Mouse (Mus musculus): ENCODE data around the gene Aifm2. TPM values are rescaled to one million over a fixed set of nuclear protein-coding genes. Genes with fewer than 3 reads are reported as not detected.
A peak's percentile ranks its signal among the peaks of the same experiment; 100 is the strongest.

The Aifm2 gene
- 13.1 and 23.0 TPM in 2 replicates for polyA plus RNA-seq (2016; fragmentation: Nextera tagmentation; extraction: Ambion mirVana)

DNA sequence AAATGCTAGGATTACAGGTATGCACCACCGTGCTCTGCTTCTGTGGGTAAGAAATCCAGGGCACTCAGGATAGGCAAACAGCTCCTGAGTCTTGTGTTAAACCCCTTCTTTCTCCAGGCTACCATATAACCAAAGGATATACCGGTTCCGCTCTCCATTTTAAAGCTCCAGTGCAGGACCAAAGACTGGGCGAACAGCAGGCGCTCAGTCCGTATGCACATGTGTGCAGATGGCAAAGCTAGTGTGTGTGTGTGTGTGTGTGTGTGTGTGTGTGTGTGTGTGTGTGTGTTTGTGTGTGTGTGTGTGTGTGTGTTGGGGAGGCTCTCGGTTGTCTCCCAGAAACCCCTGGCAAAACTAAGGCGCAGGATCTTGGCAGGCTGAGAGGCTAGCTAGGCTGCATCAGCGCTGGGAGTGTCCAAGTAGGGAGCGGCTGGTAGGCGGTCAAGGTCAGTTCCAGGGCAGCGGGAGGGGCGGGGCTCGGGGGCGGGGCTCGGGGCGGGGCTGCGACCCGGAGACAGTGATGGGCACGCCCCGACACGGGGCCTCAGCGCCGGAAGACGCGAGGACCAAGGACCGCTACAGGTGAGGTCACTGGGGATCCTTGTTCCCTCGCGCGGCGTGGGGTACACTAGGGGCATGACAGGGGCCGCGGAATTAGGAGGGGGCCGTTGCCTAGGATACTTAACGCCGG, at the start of gene Aifm2:
Gene Aifm2 (plus strand): TSS at position 493 of the 691 bp plus-strand sequence.
- Histone ChIP-seq H3K36me3 (0 out of 2 replicates have a peak, but pooled peaks cover 3% of the 10 kb centered on the region), H3K27me3 (ENCODE audit: insufficient read depth, poor library complexity, severe bottlenecking) (peaks cover 30% of the 10 kb centered on the region), H3K9me3 (no peaks in the 10 kb centered on the region), H3K27ac (peak within 1 kb of the TSS; percentile 88), H3K4me1 (peaks cover 21% of the 10 kb centered on the region), H3K4me3 (peak within 1 kb of the TSS; percentile 81)
- DNase-seq (ENCODE audit: low spot score) = peak; percentile 94
- 13% methylated on average over 36 of the region's 36 CpGs for WGBS

- no peaks in the 10 kb centered on the region for H3K27me3 ChIP-seq (ENCODE audit: insufficient read depth, poor library complexity, severe bottlenecking)
- no peak overlapping the region for H3K27ac ChIP-seq
- no peak overlapping the region for H3K4me3 ChIP-seq
- H3K4me1 ChIP-seq = no peaks in the 10 kb centered on the region
- H3K36me3 ChIP-seq = peaks cover 89% of the 10 kb centered on the region
- 80% methylated on average over 3 of the region's 3 CpGs for WGBS
- no peaks in the 10 kb centered on the region for H3K9me3 ChIP-seq
- no peak for DNase-seq (ENCODE audit: low spot score)
Observed at GRCm38 (mm10) chr10:61665651-61666050, 49.4 kb upstream of the Aifm2 start.

- H3K9me3 ChIP-seq = no peaks in the 10 kb centered on the region
- H3K27me3 ChIP-seq (ENCODE audit: insufficient read depth, poor library complexity, severe bottlenecking) = no peaks in the 10 kb centered on the region
- WGBS = 92% methylated on average over 7 of the region's 7 CpGs
- no peaks in the 10 kb centered on the region for H3K4me1 ChIP-seq
- no peak for DNase-seq (ENCODE audit: low spot score)
- no peak overlapping the region for H3K27ac ChIP-seq
- H3K4me3 ChIP-seq = no peak overlapping the region
- peaks cover 86% of the 10 kb centered on the region for H3K36me3 ChIP-seq
Observed at GRCm38 (mm10) chr10:61669289-61669688, 45.8 kb upstream of the Aifm2 start.

DNA sequence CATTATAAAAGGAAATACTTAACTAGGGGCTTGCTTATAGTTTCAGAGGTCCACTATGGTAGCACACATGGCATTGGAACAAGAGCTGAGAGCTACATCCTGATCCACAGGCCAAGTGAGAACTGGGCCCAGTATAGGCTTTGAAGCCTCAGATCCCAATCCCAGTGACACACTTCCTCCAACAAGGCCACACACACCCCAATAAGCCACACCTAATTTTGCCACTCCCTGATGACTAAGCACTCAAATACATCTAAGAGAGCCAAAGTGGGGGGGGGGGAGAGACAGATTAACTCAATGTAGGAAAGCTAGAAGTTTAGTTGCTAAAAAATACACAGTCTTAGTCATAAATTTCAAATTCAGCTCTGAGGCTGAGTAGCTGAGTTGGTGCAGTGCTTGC, 45.2 kb upstream of the Aifm2 start:
- no peaks in the 10 kb centered on the region for H3K27me3 ChIP-seq (ENCODE audit: insufficient read depth, poor library complexity, severe bottlenecking)
- DNase-seq (ENCODE audit: low spot score) = no peak
- no peak overlapping the region for H3K27ac ChIP-seq
- no peaks in the 10 kb centered on the region for H3K4me1 ChIP-seq
- no peak overlapping the region for H3K4me3 ChIP-seq
- peaks cover 86% of the 10 kb centered on the region for H3K36me3 ChIP-seq
- no peaks in the 10 kb centered on the region for H3K9me3 ChIP-seq

- no peaks in the 10 kb centered on the region for H3K27me3 ChIP-seq (ENCODE audit: insufficient read depth, poor library complexity, severe bottlenecking)
- 89% methylated on average over 3 of the region's 3 CpGs for WGBS
- no peak overlapping the region for H3K4me3 ChIP-seq
- H3K27ac ChIP-seq = no peak overlapping the region
- no peaks in the 10 kb centered on the region for H3K9me3 ChIP-seq
- DNase-seq (ENCODE audit: low spot score) = no peak
- peaks cover 84% of the 10 kb centered on the region for H3K36me3 ChIP-seq
- no peaks in the 10 kb centered on the region for H3K4me1 ChIP-seq
Observed at GRCm38 (mm10) chr10:61670758-61671157, 44.3 kb upstream of the Aifm2 start.

DNA sequence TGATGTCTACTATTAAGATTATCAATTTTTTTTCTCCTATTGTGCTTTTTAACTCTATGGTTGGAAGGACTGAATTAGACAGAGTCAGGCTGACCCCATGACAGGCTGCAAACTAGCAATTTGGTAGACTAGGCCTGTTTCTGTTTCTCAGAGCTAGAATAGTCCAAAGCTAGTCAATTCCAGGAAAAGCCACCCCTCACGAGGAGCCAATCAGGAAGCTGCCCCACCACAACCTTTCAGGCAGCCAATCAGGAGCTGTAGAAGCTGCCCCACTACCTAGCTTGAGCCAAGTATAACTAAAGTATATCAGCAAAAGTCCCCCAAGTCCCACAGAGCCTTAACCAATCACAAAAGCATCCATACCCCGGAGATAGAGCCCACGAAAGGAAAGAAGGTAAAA, 39.1 kb upstream of the Aifm2 start:
- peaks cover 6% of the 10 kb centered on the region; the same call in 1 of the 2 replicates for H3K4me1 ChIP-seq
- no peaks in the 10 kb centered on the region for H3K27me3 ChIP-seq (ENCODE audit: insufficient read depth, poor library complexity, severe bottlenecking)
- no peak for DNase-seq (ENCODE audit: low spot score)
- no peak overlapping the region for H3K27ac ChIP-seq
- no peak overlapping the region for H3K4me3 ChIP-seq
- WGBS = 84% methylated on average over 3 of the region's 3 CpGs
- no peaks in the 10 kb centered on the region for H3K9me3 ChIP-seq
- peaks cover 43% of the 10 kb centered on the region for H3K36me3 ChIP-seq

DNA sequence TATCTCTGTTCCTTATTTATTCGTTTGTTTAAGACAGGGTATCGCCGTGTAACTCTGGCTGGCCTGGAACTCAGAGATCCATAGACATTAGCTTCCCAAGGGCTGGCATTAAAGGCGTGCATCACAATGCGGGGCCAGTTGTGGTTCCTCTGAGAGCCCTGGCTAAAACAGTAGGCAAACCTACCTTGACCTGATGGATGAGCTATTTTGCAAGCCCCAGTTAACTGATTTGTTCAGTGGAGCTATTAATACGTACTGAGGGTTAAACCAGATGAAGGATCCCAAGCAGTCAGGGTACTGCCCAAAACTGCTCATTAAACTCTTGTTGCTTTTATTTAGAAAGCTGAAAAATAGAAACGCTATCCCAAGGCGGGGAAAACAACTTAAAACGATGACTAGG, 35.5 kb upstream of the Aifm2 start:
- no peaks in the 10 kb centered on the region for H3K27me3 ChIP-seq (ENCODE audit: insufficient read depth, poor library complexity, severe bottlenecking)
- no peaks in the 10 kb centered on the region for H3K9me3 ChIP-seq
- peak overlapping the region; percentile 98 for H3K4me3 ChIP-seq
- H3K4me1 ChIP-seq = peaks cover 11% of the 10 kb centered on the region
- H3K36me3 ChIP-seq = peaks cover 15% of the 10 kb centered on the region
- WGBS = 37% methylated on average over 9 of the region's 9 CpGs
- no peak for DNase-seq (ENCODE audit: low spot score)
- peak overlapping the region; percentile 98 for H3K27ac ChIP-seq

- Histone ChIP-seq H3K9me3 (no peaks in the 10 kb centered on the region), H3K36me3 (peaks cover 15% of the 10 kb centered on the region), H3K27ac (peak within 1 kb of the TSS; percentile 98), H3K4me3 (peak within 1 kb of the TSS; percentile 98), H3K27me3 (ENCODE audit: insufficient read depth, poor library complexity, severe bottlenecking) (no peaks in the 10 kb centered on the region), H3K4me1 (peaks cover 11% of the 10 kb centered on the region)
- WGBS = under 1% methylated on average over 79 of the region's 84 CpGs
- peak; percentile 99 for DNase-seq (ENCODE audit: low spot score)
Observed at GRCm38 (mm10) chr10:61680015-61680913, 34.8 kb upstream of the Aifm2 start, which contains the start of gene Sar1a. TSS of gene Sar1a (plus strand) at chr10:61680299.

GRCm38 (mm10) chr10:61689405-61689804, 25.7 kb upstream of the Aifm2 start:
- no peaks in the 10 kb centered on the region for H3K27me3 ChIP-seq (ENCODE audit: insufficient read depth, poor library complexity, severe bottlenecking)
- no peaks in the 10 kb centered on the region for H3K4me1 ChIP-seq
- 80% methylated on average over 8 of the region's 8 CpGs for WGBS
- no peaks in the 10 kb centered on the region for H3K9me3 ChIP-seq
- H3K4me3 ChIP-seq = no peak overlapping the region
- H3K27ac ChIP-seq = no peak overlapping the region
- peaks cover 87% of the 10 kb centered on the region for H3K36me3 ChIP-seq
- DNase-seq (ENCODE audit: low spot score) = no peak

GRCm38 (mm10) chr10:61693563-61693962, 21.5 kb upstream of the Aifm2 start:
- DNase-seq (ENCODE audit: low spot score) = no peak
- H3K27me3 ChIP-seq (ENCODE audit: insufficient read depth, poor library complexity, severe bottlenecking) = no peaks in the 10 kb centered on the region
- H3K4me3 ChIP-seq = no peak overlapping the region
- 70% methylated on average over 4 of the region's 4 CpGs for WGBS
- peaks cover 61% of the 10 kb centered on the region for H3K36me3 ChIP-seq
- H3K9me3 ChIP-seq = no peaks in the 10 kb centered on the region
- peaks cover 22% of the 10 kb centered on the region for H3K4me1 ChIP-seq
- H3K27ac ChIP-seq = no peak overlapping the region

- peaks cover 60% of the 10 kb centered on the region for H3K36me3 ChIP-seq
- no peaks in the 10 kb centered on the region for H3K27me3 ChIP-seq (ENCODE audit: insufficient read depth, poor library complexity, severe bottlenecking)
- DNase-seq (ENCODE audit: low spot score) = peak; percentile 99
- peak within 1 kb of the TSS; percentile 99 for H3K4me3 ChIP-seq
- peak within 1 kb of the TSS; percentile 88 for H3K27ac ChIP-seq
- peaks cover 22% of the 10 kb centered on the region for H3K4me1 ChIP-seq
- no peaks in the 10 kb centered on the region for H3K9me3 ChIP-seq
- WGBS = under 1% methylated on average over 42 of the region's 42 CpGs
Observed at GRCm38 (mm10) chr10:61694870-61695670, 20.0 kb upstream of the Aifm2 start, which contains the start of gene Tysnd1. TSS of gene Tysnd1 (plus strand) at chr10:61695514.

DNA sequence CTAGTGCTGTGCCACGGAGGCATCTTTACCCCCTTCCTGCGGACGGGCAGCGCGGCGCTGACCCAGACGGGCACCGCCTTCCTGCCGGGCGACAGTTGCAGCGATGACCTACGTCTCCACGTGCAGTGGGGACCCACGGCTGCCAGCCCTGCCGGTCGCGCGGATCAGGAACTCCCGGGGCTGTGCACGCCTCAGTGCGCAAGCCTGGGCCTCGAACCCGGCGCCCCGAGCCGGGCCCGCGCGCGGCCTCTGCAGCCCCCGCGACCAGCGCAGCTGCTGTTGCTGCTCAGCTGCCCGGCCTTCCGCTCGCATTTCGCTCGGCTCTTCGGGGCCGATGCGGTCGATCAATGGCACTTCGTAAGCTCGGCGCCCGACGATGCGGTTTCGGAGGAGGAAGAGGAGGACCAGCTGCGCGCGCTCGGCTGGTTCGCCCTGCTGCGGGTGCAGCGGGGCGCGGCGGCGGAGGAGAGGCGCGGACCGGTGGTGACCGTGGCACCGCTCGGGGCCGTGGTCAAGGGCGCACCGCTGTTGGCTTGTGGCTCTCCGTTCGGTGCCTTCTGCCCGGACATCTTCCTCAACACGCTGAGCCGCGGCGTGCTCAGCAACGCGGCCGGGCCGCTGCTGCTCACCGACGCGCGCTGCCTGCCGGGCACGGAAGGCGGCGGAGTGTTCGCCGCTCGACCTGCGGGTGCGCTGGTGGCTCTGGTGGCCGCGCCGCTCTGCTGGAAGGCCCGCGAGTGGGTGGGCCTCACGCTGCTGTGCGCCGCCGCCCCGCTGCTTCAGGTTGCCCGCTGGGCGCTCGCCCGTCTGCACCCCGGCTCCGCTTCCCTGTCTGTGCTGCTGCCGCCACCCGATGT, 19.1 kb upstream of the Aifm2 start:
- Histone ChIP-seq H3K4me1 (peaks cover 22% of the 10 kb centered on the region), H3K9me3 (no peaks in the 10 kb centered on the region), H3K27me3 (ENCODE audit: insufficient read depth, poor library complexity, severe bottlenecking) (no peaks in the 10 kb centered on the region), H3K27ac (peak overlapping the region; percentile 88), H3K36me3 (peaks cover 53% of the 10 kb centered on the region), H3K4me3 (peak overlapping the region; percentile 99)
- DNase-seq (ENCODE audit: low spot score) = no peak
- WGBS = under 1% methylated on average over 108 of the region's 111 CpGs

Measured in heart, embryonic 10.5 days (tissue).